15 mouse cellular contexts compared by ENCODE assay signal in the genomic region with DNA sequence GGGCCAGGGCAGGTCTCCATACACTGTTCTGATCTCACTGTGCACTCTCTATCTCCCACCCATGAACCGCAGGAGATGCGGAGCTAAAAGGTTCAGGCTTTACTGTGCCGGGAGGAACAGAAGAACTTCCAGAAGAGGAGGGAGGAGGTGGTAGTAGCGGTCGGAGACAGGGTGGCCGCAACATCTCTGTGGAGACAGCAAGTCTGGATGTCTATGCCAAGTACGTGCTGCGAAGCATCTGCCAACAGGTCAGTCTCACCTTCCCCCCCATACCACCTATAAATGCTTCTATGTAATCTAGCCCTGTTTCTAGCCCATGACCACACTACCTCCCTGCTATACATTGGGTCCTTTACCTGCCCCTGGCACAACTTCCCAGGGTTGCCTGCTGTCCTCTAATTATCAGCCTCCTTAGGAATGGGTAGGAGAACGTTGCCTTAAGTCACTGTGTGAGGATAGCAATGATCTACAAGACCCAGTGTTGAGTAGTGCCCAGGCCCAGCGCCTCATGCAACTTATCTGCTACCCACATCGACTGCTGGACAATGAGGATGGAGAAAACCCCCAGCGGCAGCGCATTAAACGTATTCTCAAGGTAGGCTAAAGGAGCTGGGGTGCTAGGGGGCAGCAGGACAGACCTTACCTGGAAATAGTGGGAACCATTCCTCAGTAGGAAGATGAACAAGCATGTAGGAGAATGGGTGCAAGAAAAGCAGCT. TPM values are rescaled to one million over a fixed set of nuclear protein-coding genes. Genes with fewer than 3 reads are reported as not detected.
"Had no signal": no experiment of that assay in that cellular context is flagged by ENCODE, and none has a peak within 500 bp of the region (broad histone marks: within the 10 kb centered on the region; RNA-seq: fewer than 3 reads in every experiment).

No protein-coding gene starts in this region.

- H3K4me3 ChIP-seq: hindbrain, embryonic 15.5 days; left cerebral cortex, adult 2 months; limb, embryonic 12.5 days; neural tube, embryonic 13.5 days; stomach, embryonic 15.5 days had no signal

- H3K9me3 ChIP-seq: hindbrain, embryonic 15.5 days; limb, embryonic 12.5 days; neural tube, embryonic 13.5 days; stomach, embryonic 15.5 days had no signal

- H3K4me2 ChIP-seq: hindbrain, embryonic 15.5 days; limb, embryonic 12.5 days; neural tube, embryonic 13.5 days; stomach, embryonic 15.5 days had no signal

- H3K4me1 ChIP-seq: hindbrain, embryonic 15.5 days; limb, embryonic 12.5 days; neural tube, embryonic 13.5 days; stomach, embryonic 15.5 days had no signal

- H3K9ac ChIP-seq: hindbrain, embryonic 15.5 days; limb, embryonic 12.5 days; neural tube, embryonic 13.5 days; stomach, embryonic 15.5 days had no signal

- H3K27me3 ChIP-seq: hindbrain, embryonic 15.5 days; neural tube, embryonic 13.5 days; stomach, embryonic 15.5 days had no signal

- H3K27ac ChIP-seq: hindbrain, embryonic 15.5 days; left cerebral cortex, adult 2 months; limb, embryonic 12.5 days; neural tube, embryonic 13.5 days; stomach, embryonic 15.5 days had no signal

- ATAC-seq: intestine, postnatal 0 days had no signal

RNA-seq across cellular contexts. Expression of a gene that starts 17.3 kb away (rescaled TPM):
- total RNA-seq: layer of hippocampus, postnatal 25 days; left cerebral cortex, adult 2 months; left cerebral cortex, postnatal 14 days; megakaryocyte-erythroid progenitor cell, adult 5-6 weeks had no signal
- polyA plus RNA-seq: hindbrain, embryonic 15.5 days; intestine, postnatal 0 days; kidney, embryonic 16.5 days; limb, embryonic 12.5 days; lung, embryonic 16.5 days; neural tube, embryonic 13.5 days; spleen, adult 2 months; stomach, embryonic 15.5 days; testis, adult 2 months; thymus, adult 2 months; urinary bladder, adult 2 months had no signal

RNA-seq across cellular contexts. Expression of a gene that starts 22.3 kb away (rescaled TPM):
- total RNA-seq: layer of hippocampus, postnatal 25 days; left cerebral cortex, adult 2 months; left cerebral cortex, postnatal 14 days had no signal
- polyA plus RNA-seq: intestine, postnatal 0 days; kidney, embryonic 16.5 days; limb, embryonic 12.5 days; lung, embryonic 16.5 days; neural tube, embryonic 13.5 days; stomach, embryonic 15.5 days had no signal
